Mouse (Mus musculus): ENCODE measurements around the gene Gpr108. TPM values are rescaled to one million over a fixed set of nuclear protein-coding genes. Genes with fewer than 3 reads are reported as not detected.
"Not testable (repeated sequence)": the region's sequence is repeated elsewhere in the genome, so short reads cannot be mapped to it uniquely, and the experiment has no call there.

Gene Gpr108
- total RNA-seq (2015), result 21.5 and 22.6 TPM in 2 replicates
- 22.5 and 24.4 TPM in 2 replicates for total RNA-seq (2017)

DNA sequence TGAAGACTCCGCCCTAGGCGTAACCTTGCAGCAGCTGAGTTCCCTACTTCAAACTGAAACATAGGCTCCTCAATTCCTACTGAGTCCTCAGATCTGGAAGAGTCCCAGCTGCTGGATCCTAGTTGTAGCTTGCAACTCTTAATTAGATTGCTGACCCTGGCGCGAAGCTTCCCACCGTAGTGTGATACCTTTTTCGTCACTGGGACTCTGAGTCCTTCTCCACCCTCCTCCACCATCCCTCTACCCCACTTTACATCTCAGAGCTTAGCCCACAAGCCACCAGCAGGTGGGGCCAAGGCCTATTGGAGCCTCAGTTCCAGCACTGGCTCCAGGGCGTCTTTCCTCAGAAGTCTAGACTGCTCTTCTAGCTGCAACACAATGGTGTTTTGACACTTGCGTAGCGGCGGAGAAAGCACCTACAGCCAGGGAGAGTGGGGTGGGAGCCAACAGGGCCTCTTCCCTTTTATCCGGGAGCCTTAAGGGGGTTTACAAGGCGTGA is at the start of gene Gpr108:
TSS of gene Gpr108 (minus strand) at position 246 of the 499 bp plus-strand sequence.
- peak; percentile 54 for ATAC-seq (replicated peaks; ENCODE audit: poor library complexity)

DNA sequence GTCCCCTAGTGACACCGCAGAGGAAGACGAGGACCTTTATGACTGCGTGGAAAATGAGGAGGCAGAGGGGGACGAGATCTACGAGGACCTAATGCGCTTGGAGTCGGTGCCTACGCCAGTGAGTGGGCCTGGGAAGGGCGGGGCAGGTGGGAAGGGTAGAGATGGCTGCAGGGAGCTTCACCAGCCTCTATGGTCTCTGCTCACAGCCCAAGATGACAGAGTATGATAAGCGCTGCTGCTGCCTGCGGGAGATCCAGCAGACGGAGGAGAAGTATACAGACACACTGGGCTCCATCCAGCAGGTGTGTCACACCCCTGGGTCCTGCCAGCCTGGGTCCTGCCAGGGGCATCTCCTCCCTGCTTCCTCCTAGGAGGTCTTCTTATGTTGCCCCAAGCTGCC is 48.8 kb upstream of the Gpr108 start:
- peak; percentile 40; the same call in 1 of the 2 replicates for ATAC-seq (replicated peaks; ENCODE audit: poor library complexity)

DNA sequence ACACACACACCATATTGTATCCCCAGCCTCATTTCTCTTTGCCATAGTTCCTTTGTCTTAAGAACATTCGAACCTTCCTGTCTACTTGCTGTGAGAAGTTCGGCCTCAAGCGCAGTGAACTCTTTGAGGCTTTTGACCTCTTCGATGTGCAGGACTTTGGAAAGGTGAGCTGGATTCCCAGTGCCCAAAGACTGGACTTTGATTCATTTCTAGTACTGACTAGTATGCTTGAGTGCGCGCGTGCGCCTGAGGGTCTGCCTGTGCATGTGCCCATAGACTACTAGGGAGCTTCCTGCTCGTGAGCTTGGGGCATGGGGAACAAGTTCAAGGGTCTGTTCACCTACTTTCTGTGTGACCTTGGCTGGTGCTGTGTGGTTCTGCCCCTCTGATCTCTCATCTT is 47.7 kb upstream of the Gpr108 start:
- ATAC-seq (replicated peaks; ENCODE audit: poor library complexity), result no peak

DNA sequence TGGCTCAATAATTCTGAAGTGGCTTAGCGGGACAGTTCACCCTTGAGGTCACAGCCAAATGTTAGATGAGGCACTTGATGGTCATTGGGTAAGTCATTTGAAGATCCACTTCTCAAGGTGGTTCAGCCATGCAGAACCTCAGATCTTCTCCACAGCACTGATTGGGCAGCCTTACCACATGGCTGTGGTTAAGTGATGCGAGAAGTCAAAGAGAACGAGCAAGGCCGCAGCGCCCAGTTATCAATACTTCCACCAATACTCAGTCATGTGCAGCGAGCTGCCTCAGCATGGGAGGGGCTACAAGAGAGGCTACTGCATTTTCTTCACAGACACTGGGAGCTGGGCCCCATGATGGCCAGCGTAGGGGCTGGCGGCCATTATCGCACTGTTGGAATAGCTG is 44.7 kb upstream of the Gpr108 start:
- ATAC-seq (replicated peaks; ENCODE audit: poor library complexity), result no peak

DNA sequence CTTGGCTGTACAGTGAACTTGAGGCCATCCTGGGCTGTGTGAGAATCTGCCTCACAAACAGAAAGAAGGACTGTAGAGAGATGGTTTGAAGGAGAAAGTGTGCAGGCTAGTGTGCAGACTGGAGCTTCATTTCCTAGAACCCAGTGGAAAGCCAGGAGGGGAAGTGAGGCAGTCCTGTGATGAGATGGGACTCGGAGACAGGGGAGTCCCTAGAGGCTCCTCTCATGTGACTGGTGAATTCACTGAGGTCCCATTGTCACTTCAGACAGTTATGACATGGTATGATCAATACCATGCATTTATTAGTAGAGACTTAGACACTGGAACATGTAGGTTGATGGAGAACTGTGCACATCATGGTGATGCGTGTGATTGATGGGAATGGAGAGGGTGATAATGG is 44.1 kb upstream of the Gpr108 start:
- ATAC-seq (replicated peaks; ENCODE audit: poor library complexity), result no peak

DNA sequence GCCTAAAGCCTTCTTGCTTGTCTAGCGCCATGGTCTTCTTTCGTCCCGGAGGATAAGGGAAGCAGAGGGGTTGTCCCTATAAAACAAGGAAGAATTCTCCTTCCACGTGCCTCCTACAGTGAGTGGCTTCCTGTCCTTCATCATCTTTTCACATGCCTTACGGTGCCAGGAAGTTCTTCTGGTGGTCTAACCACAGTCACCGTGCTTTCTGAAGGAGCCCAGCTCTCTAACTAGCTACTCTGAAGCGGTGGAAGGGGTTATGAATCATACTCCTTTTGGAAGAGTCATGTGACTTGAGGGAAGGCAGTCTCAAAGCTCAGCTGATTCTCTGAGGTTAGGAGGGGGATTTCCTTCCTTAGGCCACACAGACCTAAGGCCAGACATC is 42.4 kb upstream of the Gpr108 start:
- peak; percentile 49 for ATAC-seq (replicated peaks; ENCODE audit: poor library complexity)

DNA sequence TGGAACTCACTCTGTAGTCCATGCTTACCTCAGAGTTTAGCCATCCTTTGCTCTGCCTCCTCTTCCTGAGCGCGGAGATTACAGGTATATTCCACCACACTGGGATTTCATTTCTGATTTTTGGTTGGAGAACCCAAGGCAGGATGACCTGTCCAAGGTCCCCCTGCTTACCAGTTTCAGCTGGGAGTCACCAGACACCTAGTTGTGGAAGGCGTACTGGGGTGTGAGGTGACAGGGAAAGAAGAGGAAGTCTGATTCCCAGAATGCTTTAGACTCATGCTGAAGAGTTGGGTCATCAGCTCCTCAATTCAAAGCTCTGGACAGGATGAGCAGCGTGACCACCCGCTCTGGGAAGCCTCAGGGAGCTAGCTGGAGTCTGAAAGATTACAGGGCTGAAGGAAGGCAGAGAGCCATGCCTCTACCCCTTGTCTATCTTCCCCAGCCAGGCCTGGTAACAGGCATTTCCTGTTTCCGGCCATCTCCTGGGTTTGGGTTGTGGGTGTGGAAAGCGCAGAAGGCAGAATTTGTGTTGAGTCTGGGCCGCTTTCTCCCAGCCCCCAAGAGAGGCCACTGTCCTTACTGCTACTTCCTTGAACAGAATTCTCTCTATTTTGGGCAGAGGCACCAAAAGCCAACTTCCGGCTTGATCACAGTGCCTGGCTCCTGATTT is 41.9 kb upstream of the Gpr108 start:
- ATAC-seq (replicated peaks; ENCODE audit: poor library complexity), result peak; percentile 81

DNA sequence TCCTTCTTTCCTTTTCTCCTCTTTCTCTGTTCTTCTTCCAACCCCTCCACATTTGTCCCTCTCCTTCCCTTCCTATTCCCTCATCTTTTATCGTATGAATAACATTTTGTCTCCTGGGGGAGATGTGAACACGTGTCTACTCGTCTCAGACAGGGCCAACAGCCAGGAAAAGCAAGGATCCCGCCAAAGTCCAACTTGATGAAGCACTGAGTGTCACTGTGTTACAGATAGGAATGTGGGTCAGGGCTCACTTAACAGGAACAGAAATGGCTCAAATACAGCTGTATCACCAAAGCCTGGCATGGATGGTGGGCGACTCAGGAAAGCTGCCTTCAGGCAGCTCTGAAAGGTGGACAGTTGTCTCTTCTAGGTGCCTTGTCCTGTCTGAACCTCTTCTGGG is 41.0 kb upstream of the Gpr108 start:
- no peak for ATAC-seq (replicated peaks; ENCODE audit: poor library complexity)

DNA sequence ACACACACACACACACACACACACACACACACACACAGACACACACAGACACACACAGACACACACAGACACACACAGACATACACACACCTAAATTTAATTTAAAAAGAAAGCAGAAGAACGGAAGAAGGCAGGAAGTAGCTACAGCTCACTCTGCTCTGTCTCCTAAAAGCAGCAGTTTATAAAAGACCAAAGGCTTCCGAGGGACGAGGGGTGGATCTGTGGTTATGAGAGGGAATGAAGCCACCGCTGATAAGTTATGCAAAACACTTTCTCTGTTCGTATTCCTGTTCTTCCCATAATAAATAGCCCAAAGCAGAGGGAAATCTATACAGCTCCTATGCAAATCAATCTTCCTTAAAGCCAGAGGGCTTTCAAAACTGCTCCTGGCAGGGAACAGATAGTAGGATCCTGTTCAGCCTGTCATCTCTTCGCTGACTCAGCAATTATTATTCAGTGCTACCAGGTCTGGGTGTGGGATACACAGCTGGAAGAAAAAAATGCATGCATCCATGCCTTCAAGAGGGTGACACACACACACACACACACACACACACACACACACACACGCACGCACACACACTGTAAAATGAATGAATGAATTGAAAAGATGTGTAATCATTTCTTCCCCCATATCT is 38.6 kb upstream of the Gpr108 start:
- no peak for ATAC-seq (replicated peaks; ENCODE audit: poor library complexity)

DNA sequence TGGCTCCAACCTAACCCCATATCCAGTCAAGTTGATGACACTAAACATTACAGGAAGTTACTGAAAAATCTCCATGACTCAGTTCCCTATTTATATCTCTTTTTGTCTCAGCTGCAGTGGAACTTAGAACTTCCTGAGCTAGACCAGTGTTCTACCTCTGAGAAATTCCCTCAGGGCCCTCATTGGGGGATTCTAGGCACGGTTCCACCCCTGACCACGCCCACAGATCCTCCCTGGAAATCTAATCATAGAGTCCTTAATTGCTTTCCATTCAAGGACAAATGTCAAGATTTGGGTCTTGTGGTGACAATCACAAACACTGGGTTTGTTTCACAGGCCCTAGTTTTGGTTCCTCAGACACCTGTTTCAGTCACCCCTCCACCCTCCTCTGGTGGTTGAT is 36.8 kb upstream of the Gpr108 start:
- peak; percentile 34 for ATAC-seq (replicated peaks; ENCODE audit: poor library complexity)

DNA sequence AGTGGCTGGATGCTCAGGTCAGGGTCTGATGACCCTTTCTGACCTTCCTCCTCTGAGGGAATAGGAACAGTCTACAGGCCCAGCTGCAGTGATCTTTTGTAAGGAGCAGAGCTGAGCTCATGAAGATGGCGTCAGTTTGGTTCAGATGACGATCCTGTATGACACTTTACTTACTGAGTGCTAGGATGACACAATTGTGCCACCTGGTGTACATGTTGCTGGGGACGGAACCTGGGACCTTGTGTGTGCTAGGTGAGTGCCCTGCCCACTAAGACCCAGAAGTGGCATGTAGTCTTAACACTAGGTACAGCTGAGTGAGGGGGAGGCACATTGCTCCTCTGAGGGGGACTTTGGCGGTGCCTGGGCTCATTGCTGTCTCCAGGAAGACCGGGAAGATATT is 35.7 kb upstream of the Gpr108 start:
- ATAC-seq (replicated peaks; ENCODE audit: poor library complexity), result no peak

DNA sequence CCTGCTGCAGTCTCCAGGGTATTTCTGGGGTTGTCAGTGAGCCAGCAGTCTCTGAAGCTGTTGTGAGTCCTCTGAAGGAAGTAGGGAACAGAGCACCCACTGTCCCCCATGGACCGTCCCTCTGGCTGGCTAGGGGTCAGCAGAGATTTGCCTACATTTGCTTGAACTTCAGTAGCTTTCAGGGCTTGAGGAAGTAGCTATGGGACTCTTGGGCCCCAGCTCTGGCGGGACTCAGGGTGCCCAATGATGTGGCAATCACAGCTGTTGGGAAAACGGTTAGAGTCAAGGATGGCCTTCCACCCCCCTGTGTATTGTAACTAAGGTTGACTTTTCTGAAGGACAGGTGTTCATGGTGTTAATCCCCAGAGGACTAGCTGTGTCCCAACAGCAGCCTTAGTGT is 32.2 kb upstream of the Gpr108 start:
- ATAC-seq (replicated peaks; ENCODE audit: poor library complexity), result 0 out of 2 replicates have a peak, but pooled peaks have one; percentile 6

DNA sequence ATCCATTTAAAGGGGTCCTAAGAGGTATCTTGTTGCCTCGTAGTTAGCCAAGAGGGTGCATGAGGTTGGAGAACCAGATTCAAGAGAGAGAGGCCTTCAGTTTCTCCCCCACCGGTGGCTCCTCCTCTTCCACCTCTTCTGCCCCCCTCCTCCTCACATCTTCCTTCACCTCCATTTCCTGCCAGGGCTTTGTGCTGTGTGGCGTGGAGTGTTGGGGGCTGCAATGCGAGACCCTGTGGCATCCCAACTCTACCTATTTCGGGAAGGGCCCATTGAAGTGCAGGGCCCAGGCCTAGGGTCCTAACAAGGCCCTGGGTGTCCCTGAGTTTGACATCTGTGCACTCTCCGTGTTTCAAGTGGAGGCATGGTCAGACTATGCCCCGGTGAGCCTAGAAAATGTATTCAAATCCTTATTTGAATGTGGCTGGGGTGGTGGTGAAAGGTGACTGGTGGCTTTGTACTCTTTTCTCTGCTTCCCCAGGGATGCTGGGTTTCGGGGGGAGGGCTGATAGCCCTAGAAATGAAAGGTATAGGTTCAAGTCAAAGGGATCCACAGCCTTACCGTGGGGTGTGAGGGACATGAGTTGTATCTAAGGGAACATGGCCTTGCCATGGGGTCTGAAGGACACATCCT is 31.5 kb upstream of the Gpr108 start:
- no peak for ATAC-seq (replicated peaks; ENCODE audit: poor library complexity)

DNA sequence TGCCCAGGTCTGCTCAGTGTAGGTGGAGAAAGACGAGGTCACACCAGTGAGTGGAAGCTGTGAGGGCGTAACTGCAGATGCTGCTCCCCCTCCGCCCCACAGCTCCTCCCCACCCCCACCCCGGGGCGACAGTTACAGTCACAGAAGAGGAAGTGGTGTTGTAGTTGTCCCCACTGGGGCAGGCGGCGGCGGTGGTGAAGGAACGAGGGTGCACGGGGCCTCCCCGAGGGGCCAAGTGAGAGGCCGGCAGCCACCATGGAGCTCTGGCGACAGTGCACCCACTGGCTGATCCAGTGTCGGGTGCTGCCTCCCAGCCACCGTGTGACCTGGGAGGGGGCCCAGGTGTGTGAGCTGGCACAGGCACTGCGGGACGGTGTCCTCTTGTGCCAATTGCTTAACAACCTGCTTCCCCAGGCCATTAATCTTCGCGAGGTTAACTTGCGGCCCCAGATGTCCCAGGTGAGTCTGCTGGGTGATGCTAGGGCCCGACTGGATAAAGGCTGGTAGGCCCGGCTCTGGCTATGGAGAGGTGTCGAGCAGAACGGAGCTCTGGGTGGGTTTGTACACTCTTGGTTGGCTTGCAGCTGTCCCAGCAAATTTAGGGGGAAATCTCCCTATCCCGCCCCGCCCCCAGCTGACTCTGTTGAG is 30.8 kb upstream of the Gpr108 start, which contains the start of gene Vav1:
TSS of gene Vav1 (plus strand) at position 158 of the 648 bp plus-strand sequence.
- peak; percentile 64 for ATAC-seq (replicated peaks; ENCODE audit: poor library complexity)

DNA sequence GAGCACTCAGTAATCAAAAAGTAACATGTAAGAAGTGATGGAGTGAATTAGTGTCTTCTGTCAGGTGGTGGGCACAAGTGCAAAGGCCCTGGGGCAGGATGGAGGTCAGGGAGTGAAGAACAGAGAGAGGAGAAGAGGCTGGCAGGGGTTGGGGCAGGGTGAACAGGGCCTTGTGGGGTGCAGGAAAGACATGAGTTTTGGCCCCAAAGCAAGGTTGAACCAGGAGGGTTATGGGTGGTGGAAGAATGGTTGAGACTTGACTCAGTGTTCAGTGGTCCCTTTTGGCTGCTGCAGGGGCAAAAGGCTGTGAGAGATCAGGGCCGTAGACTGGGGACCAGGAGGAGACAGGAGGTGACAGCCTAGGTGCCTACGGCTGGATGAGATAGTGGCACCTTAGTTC is 30.3 kb upstream of the Gpr108 start:
- ATAC-seq (replicated peaks; ENCODE audit: poor library complexity), result no peak

DNA sequence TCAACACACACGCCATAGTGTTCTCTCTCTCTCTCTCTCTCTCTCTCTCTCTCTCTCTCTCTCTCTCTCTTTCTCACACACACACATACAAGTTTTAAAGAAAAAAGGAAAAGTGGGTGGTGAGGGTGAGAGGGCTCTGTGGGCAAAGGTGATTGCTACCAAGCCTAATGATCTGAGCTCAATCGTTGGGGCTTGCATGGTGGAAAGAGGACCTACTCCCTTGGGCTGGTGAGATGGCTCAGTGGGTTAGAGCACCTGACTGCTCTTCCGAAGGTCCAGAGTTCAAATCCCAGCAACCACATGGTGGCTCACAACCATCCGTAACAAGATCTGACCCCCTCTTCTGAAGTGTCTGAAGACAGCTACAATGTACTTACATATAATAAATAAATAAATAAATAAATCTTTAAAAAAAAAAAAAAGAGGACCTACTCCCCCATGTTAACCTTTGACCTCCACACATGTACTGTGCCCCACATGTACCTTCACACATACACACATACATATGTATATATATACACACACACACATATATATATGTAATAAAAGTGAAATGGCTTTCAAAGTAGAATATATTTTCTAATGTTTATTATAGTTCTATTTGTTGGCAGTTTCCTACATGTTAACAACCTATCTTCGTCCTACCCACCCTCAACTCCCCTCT is 29.5 kb upstream of the Gpr108 start:
- not testable (repeated sequence) for ATAC-seq (replicated peaks; ENCODE audit: poor library complexity)

DNA sequence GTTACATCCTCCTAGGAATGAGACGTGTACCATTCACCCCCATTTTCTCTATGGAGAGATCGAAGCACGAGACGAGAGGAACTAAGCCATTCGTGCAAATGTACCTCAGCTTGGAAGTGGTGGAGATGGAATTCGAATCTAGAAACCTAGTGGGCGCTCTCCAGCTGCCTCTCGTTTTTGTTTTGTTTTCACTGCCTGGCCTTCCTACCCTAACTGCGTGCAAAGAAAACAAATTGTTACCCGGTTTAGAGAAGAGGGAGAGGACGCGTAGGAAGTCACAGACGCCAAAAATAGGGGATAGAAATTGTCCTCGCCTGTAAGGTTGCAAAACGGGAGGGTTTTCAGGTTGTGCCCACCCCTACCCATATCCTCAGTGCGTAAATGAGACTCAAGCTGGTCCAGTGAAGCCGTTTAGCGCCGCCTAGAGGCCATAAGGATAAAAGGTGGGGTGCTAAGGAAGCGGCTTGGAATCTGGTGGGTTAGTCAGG is 28.4 kb upstream of the Gpr108 start:
- peak; percentile 51 for ATAC-seq (replicated peaks; ENCODE audit: poor library complexity)

DNA sequence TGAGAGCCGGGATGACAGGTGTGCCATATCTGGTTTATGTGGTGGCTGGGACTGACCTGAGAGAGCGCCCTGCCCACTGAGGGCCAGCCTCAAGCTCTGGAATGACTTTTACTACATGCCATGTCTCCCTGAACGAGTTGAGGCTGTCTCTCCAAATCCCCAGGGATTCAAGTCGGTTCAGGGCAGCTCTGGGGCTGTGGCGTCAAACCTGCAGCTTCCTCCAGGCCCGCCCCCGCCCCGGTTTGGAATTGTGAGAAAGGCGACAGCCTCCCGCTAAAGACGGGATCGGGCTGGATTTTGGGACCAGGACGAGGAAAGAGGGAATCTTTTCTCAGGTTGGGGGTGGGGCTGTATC is 27.7 kb upstream of the Gpr108 start:
- ATAC-seq (replicated peaks; ENCODE audit: poor library complexity), result no peak

DNA sequence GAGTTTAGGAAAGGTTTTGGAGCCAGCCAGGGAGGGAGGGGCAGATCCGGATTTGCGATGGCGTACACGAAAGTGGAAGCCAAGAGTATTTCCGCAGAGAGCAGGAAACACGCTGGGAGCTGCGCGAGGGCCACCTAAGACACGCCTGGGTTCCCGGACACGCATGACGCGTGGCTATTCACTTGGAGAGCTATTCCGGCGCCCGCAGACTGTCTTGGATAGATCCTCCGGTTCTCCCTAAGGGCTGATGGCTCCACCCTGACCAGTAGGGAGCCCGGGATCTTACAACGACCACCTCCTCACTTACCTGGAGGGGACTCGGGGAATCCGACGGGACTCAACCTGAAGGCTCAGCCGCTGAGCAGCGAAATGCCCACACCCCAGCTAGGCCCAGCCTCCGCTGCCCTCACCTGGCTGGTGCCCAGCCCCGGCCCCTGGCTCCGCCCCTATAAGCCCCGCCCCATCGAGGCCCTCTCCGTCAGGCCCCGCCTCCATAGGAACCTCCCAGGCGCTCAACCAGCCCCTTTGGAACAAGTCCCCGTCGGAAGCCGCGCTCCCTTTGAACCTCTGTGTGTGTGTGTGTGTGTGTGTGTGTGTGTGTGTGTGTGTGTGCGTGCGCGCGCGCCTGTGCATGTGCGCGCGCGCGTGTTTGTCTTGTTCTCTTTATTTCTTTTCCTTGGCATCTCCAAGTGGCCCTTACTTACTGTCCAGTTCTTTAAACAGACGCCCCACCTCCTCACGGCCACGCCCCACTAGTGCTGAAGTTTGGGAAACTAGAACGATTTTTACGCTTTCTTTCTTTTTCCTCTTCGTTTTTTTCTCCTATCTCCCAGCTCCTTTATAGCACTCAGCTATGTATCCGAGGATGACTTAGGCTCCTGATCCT is 27.1 kb upstream of the Gpr108 start:
- peak; percentile 59 for ATAC-seq (replicated peaks; ENCODE audit: poor library complexity)

DNA sequence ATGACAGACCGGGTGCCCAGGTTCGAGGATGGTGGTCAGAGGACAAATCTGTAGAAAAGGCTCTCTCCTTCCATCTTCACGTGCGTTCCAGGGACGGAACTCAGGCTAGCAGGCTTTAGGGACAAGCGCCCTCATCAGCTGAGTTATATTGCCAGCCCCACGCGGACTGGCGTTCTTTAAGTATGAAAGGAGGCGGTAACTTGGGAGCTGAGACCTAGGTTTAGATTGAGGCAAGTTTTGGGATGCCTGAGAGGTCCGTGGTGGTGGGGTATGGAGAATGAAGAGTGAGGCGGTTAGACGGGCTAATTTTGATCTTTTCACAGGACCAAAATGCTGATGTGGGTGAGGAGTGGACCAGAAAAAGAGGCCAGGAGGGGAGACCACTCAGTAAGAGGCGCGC is 26.4 kb upstream of the Gpr108 start:
- no peak for ATAC-seq (replicated peaks; ENCODE audit: poor library complexity)
